Mouse (Mus musculus): ENCODE data around the gene Adamtsl3.

The Adamtsl3 gene

DNA sequence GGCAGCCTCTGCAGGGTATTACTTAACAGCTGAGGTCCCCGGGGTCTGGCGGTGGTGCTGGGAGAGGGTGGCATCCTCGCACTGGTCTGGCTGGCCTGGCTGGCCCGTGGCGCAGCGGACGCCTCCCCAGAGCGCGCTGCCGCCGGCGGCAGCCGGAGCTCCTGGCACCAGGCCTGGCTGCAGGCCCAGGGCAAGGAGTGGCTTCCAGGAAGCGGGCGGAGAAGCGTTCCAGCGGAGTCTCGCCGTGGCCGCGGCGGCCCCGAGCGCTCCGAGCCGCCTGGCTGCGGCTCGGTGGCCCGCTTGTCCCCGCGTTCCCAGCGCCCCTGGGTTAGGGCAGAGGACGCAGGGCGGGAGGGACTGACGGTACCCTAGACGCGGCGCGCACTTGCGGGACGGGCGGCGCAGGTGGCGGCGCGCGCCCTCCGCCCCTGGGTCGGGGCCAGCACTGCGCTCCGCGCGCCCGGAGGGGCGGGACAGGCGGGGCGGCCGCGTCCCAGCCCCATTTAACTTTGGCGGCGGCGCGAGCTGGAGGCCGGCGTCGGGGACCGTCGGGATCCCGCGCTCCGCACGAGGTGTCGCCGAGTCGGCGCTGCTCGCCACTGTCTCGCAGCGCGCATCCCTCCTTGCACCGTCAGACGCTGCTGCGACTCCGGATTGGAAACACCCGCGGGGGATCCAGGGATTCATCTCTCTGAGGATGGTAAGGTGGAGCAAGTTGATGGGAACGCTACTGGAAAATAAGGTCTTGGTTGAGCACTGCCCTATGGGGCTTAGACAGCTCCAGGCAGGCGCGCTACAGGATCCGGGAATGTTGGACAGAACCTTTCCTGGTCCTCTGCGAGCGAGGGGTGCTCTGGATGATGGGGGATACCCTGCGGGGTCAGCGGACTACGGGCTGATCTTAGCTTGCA lies at the start of gene Adamtsl3:
Gene Adamtsl3, plus strand, starts transcription at position 484 of the 911 bp plus-strand sequence.
- DNase-seq (ENCODE audit: low spot score in 2 of 2) = no peak

DNA sequence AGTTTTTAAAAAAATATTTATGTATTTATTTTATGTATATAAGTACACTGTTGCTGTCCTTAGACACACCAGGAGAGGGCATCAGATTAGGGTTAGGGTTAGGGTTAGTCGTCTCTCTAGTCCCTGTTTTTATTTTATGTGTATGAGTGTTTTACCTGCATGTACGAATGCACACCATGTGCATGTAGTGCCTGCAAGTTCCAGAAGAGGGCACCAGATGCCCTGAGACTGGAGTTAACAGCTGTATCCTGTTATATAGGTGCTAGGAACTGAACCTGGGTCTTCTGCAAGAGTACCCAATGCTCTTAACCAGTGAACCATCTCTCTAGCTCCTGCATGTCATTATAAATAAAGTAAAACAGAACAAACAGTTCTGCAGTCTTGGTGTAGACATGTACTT lies 48.3 kb upstream of the Adamtsl3 start:
- DNase-seq (ENCODE audit: low spot score in 2 of 2) = no peak

DNA sequence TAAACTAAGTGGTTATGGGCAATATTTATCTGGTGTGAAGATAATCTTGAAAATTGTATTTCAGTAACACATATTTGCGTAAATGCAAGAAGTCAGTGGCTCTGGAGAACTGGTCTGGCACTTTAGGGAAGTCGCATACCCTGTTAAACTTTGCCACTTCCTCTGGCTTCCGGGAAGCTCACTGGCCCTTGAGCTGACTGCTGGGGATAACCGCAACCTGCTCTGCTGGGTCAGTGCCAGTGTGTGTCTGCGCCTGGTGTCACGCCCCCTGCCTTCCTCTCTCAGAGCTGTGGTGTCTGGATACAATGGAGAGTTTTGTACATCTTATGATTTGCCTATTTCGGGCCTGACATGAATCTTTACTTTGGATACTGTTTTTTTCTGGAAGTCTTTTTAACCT lies 42.1 kb upstream of the Adamtsl3 start:
- no peak for DNase-seq (ENCODE audit: low spot score in 2 of 2)

DNA sequence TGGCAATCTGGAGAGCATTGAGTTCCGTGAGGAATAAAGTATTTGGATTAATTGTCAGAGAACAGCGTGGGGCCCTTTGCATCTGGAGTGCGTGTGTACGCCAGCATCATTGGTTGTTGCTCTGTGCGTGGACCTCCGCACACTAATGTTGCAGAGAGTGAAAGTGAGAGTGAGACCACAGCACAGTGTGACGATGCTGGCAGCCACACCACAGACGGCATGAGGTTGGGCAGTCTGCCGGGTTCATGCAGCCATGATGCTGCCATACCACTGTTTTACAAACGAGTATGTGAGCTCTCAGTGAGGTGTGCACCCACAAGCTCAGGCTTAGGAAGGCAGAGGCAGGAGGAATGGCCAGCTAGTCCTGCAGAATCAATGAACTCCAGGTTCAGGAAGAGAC lies 41.4 kb upstream of the Adamtsl3 start:
- DNase-seq (ENCODE audit: low spot score in 2 of 2) = no peak

DNA sequence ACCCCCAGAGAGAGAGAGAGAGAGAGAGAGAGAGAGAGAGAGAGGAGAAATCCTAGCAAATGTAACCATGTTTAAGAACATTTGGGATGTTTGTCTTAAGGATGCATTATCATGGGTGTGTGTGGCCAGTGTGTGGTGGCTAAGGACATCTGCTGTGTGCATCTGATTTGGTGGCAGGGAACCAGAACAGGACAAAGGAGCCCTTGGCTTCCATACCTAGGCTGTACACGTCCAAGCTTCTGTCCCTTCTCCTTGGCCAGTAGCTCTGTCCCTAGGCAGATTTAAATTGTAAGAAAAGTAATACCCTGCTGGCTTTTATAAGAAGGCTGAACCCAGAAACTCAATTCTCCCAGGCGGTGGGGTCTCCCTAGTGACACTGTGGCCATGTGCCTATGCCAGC lies 40.9 kb upstream of the Adamtsl3 start:
- DNase-seq (ENCODE audit: low spot score in 2 of 2) = no peak

DNA sequence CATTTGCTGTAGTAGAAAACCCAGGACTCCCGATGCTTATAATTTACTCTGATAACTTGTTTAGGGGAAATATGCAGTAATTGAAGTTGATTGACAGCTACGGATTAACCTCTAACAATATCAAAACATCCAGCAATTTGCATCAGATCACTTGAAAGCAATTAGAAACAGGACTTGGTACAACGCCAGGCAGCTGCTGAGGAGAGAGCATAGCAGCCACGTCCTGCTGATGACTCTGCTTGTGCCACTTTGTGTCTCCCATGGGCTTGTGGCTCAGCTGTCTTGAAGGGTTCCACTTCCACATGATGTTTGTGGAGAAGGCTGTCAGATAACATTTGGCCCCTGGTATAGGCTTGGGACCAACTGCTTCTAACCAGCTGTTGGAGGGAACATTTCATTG lies 27.1 kb upstream of the Adamtsl3 start:
- no peak for DNase-seq (ENCODE audit: low spot score in 2 of 2)

DNA sequence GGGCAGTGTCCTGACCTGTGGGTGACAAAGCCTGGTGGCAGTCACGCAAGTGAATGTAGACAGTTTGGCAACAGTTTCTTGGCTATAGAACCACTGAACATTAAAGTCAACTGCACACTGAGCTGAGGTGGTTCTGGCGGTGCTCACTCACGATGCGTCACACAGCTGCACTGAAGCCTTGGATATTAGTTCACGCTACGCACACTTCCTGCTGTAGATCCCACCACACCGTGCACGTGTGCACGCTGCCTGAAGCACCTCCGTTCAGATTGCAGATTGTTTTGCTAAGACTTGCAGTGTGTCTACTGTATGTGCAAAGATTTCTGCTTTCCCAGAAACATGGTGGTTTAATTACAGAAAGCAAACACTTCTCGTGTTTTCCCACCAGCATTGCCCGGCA lies 17.0 kb upstream of the Adamtsl3 start:
- DNase-seq (ENCODE audit: low spot score in 2 of 2) = no peak

DNA sequence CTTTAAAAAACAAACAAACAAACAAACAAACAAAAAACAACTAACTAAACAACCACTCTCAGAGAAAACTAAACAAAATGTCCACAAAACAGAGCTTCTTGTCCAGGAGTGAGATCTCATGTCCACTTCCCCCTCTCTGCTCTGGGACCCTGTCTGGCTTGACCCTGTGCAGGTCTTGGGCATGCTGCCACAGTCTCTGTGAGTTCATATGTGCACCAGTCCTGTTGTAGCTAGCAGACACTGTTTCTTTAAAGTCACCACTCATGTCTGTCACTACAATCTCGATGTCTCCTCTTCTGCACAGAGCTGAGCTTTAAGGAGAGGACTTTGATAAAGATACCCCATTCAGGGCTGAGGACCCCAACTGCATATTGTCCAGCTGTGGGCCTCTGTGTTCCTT lies 8.9 kb upstream of the Adamtsl3 start:
- no peak for DNase-seq (ENCODE audit: low spot score in 2 of 2)

DNA sequence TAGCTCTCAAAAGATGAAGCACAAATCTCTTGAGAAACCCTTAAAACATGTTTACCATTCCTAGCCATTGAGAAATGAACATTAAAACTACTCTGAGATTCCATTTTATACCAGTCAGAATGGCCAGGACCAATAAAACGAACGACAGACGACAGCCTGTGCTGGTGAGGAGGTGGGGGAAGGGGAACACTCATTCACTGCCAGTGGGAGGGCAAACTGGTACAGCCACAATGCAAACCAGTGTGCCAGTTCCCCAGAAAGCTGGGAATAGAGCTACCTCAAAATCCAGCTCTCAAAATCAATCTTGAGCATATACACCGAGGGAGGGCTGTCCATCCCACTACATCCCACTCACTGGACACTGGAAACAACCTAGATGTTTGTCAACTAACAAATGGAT lies 8.3 kb upstream of the Adamtsl3 start:
- no peak for DNase-seq (ENCODE audit: low spot score in 2 of 2)

DNA sequence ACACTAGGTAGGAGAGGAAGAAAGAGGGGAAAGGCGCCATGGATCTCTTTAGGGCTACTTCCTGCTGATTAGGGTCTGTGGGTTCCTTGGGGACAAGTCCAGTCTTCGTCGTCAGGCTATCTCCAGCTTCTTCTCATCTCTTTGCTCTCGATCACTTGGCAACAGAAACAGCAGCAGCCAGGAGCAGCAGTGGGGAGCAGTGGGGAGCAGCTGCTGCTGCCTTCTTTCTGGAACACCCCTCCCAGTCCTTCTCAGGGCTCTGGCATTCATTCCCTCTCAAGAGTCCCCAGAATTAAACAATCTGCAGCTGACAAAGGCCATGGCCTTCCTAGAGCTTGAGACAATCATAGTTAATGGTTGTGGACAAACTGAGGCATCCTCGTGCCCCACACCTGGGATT lies 7.6 kb upstream of the Adamtsl3 start:
- no peak for DNase-seq (ENCODE audit: low spot score in 2 of 2)

DNA sequence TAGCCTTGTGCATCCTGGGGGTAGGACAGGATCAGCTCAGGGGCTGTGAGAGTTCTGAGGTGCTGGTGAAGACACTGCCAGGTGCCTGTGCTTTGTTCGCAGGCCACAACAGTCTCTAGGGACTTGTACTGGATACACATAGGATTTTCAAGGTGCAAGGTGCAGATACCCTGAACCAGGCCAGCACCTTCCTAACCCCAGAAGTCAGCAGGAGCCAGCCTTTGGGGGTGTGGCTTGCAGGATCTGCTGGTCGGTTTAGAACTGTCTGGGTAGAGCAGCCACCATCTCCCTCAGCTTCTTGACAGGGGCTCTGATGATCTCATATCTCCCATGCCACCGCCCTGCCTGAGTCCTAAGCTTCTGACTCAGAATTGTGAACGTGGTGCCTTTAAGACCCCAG lies 5.7 kb upstream of the Adamtsl3 start:
- no peak for DNase-seq (ENCODE audit: low spot score in 2 of 2)

DNA sequence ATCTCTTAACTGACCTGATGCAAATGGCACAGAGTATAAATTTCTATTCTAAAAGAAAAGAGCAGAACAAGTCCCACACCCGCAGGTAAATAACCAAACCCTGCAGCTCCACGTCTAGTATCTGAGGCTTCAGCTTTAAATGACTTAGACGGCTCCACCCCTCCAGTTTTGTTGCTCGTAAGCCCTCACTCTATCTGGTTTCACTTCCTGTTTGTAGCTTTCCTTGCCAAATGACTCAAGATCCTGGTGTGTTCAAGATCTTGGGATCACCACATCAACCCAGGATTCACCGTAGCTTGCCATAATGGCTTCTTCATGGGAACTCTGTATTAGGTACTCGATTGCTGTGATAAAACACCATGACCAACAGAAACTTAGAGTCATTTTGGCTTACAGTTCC lies 4.6 kb upstream of the Adamtsl3 start:
- DNase-seq (ENCODE audit: low spot score in 2 of 2) = no peak

DNA sequence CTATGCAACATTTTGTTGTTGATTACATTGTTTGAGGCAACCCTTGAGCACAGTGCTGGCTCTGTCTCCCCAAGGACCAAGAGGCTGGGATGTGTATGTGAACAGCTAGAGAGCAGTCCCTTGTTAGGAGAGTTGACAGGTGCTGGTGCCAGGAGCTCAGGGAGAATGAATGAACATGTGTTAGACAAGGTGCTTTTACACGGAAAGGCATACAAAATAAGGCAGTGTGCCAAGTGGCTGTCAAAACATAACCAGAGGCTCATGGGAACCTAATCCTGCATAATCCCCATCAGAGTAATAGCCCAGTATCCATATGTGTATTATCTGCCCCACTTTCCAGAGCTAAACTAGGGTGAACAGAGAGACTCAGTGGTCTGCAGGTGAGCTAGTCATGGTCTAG lies 1.5 kb upstream of the Adamtsl3 start:
- no peak for DNase-seq (ENCODE audit: low spot score in 2 of 2)

DNA sequence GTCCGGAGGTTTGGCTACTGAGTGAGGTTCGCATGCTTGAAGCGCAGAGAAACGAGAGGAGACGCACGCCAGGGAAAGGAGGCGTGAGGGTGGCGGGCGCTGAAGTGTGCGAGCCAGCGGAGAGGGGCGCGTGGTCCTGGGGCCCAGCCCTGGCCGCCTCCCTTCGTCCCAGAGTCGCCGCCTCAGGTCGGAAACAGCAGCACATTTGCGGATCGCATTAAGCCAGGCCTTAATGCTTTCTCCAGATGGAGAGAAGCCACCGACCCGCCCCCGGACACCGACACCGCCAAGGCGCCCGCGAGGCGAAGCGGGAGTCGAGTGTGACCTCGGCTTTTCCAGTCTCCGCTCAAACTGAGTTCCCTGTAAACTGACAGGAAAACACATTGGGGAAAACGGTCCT lies 638 bp downstream of the Adamtsl3 start:
- peak; percentile 9 to 10 for DNase-seq (ENCODE audit: low spot score in 2 of 2)

DNA sequence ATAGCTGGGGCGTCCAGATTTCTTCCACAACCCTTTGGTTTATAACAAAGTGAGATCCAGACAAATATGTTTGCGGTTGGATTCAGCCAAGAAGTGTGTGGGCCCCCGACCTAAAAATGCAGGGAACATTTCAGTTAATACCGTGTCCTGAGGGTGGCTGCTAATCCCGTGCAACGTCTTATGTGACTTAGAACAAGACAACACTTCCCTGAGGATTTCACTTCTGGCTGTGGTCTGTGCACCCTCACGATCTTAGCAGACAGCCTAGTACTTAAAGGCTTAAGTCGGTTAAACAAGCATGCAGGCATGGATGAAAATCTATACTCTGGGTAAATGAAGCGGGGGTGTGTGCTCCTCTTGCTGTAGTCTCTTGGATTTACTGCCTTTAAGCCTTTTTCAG lies 2.6 kb downstream of the Adamtsl3 start:
- no peak for DNase-seq (ENCODE audit: low spot score in 2 of 2)

DNA sequence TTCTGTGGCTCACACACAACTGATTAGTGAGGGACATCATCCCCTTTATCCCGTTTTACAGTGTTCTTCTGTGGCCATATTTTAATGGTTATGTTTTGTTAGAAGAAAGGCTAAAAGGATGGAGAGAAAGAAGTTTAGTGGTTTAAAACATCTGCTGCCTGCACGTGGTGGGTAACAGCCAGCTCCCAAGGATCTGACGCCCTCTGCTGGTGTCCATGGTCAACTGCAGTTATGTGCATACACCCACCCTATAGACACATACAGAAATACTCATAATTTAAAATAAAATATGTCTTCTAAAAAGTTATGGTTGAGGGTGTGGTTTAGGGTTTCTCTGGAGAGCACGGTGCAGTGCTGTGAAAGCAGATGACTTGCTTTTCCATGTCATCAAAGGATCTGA lies 3.0 kb downstream of the Adamtsl3 start:
- no peak for DNase-seq (ENCODE audit: low spot score in 2 of 2)

DNA sequence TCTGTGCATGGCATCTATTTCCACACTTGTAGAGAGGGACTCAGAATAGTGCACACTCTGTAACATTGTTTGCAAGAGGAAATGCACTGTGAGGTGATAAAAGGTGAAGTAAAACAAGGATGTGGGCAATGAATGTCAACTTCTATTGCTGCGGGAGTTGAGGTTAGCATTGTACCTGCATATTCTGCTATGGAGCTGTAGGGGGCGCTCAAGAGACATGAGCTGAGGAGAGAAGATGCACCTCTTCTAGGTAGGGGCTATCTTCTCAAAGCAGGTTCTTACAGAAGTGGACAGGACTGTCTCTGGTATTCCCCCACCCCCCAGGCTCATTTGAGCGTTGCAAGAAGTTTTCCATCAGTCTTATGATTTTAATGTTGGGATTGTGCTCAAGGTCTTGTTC lies 3.7 kb downstream of the Adamtsl3 start:
- no peak for DNase-seq (ENCODE audit: low spot score in 2 of 2)

DNA sequence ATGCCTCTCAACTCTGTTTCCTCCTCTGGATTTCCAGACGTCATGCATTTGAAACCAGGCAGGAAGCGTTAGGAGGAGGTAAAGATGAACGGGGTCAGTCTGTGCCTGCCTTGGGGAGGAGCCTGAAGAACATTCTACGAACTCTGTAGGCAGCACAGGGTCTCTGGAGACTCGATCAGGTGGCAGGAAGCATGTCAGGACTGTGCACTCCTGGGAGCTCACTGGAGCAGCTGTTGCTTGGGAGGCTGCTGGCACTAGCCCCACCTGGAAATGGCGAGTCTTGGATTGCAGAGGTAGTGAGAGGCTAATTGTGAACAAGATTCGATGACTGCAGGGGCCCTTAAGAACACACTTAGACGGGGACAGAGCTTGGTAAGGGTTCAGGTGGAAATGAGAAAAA lies 6.0 kb downstream of the Adamtsl3 start:
- no peak for DNase-seq (ENCODE audit: low spot score in 2 of 2)

DNA sequence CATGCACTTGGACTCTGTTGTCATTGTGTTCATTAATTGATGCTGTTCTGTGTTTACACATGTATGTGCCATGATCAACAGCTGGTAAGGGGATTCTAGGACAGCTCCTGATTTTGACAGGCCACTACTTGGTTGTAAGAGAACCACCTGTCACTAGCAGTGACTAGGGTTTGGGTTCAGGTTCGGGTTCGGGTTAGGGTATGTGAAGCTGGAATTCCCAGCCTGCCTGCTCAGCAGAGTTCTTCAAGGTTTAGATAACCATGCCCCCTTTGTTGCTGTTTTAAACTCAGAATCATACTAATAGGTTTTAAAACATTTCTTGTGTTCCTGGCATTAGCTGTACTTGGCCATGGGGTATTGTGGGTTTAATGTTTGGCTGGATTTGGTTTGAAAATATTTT lies 11.2 kb downstream of the Adamtsl3 start:
- no peak for DNase-seq (ENCODE audit: low spot score in 2 of 2)

DNA sequence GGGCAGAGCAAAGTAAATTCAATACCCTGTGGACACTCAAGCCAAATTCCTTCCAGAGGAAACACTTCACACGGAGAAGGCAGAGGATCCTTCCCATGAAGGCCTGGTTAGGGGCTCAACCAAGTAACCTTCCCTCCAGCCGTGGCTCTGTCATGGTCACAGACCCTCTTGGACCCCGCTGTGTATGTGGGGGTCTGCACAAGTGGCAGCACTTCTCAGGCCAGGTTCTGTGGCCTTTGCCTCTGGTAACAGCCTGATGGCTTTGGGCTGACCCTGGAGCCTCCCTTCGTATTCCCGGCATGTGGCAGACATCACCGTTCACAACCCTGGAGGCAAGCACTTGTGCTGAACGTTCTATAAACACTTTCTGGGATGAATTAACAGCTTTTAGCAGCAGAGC lies 14.3 kb downstream of the Adamtsl3 start:
- DNase-seq (ENCODE audit: low spot score in 2 of 2) = no peak

DNA sequence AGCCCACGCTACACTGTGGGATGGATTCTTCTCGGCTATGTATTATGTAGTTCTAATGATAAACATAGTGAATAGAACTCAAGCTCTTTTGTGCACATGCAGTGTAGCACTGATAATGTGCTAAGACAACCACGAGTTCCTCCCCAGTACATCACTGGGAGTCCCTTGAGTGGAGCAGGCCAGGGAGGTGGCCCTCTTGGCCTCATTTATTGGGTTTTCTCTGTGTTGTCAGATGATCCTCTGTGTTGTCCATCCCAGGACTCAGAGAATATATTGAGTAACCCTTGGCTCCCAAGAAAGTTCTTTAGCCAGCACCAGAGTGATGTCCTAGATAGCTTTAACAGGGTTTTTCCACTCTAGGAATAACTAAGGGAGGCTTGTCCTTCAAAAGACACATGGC lies 14.9 kb downstream of the Adamtsl3 start:
- no peak for DNase-seq (ENCODE audit: low spot score in 2 of 2)

DNA sequence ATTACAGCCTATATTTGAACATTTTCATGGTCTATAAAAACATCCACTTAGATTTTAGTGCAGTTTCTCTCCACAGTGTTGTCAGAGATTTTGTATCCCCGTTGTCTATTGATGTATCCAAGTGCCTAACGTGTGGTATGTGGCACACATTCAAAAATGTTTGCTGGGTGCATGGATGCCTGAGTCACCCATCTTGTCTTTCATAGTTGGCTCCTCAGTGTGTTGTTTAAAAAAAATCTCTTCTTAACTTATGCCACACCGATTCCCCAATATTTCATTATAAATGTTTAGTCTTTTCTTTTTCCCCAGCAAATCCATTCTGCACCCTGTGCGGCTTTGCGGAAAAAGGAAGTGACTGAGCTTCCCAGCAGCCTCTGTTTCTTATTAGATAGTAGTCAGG lies 23.7 kb downstream of the Adamtsl3 start:
- DNase-seq (ENCODE audit: low spot score in 2 of 2) = no peak

DNA sequence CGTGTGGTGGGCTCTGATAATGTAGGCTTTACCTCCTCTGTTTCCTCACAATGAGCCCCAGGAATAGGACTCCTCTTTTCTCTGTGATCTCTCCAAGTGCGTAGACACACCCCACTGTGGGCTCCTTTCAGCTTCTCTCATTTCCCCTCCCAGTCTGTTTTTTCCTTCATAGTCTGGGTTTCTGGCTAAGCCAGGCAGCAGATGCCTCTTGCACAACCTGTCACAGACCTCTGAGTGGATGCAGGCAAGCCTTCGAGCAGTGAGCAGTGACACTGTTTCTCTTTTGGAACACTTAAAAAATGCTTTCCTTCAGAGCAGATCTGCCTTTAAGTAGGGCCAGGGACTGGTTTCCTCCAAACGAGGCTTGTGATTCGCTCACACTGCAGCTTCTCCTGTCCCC lies 24.2 kb downstream of the Adamtsl3 start:
- no peak for DNase-seq (ENCODE audit: low spot score in 2 of 2)

DNA sequence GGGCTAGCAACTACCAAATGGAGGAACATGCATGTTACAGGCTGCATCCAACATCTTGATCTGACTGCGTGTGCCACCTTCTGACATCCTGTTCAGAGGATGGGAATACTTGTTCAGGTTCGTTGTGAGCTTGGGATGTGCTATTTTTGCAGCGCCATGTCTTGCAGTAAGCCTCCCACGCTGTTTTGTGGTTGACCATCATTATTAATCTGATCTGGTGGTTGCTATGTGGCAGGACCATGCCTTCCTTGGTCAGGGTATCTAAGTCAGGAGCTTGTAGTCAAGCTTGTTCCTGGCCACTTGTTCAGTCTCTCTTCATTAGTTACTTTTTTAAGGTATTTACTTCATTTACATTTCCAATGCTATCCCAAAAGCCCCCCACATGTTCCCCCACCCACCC lies 24.7 kb downstream of the Adamtsl3 start:
- no peak for DNase-seq (ENCODE audit: low spot score in 2 of 2)
